Mouse (Mus musculus) hindbrain, embryonic 11.5 days (tissue): ENCODE data around the gene Gimap9. TPM values are rescaled to one million over a fixed set of nuclear protein-coding genes. Genes with fewer than 3 reads are reported as not detected.
"Not testable (repeated sequence)": the region's sequence is repeated elsewhere in the genome, so short reads cannot be mapped to it uniquely, and the experiment has no call there.

Experiments used
- ATAC-seq: fragments of 200-750 bp; cut with Nextera tagmentation; 2 replicates; pipeline ENCODE4 v1.8.0; 2017; ENCODE audit warnings: mild to moderate bottlenecking, moderate TSS enrichment, moderate library complexity; ENCODE audit not compliant: low FRiP score
- DNase-seq: peaks from one replicate; pipeline ENCODE4 v3.0.0-alpha.2; 2015; ENCODE audit warnings: low spot score
- H3K27ac ChIP-seq: fragments of 300-500 bp; sonication (generic); 2 replicates; pipeline ENCODE4 v1.5.1; 2014; ENCODE audit warnings: mild to moderate bottlenecking, low read depth, low read length
- H3K27me3 ChIP-seq: fragments of 300-500 bp; sonication (generic); 2 replicates; pipeline ENCODE4 v1.6.1; 2014; ENCODE audit warnings: mild to moderate bottlenecking, low read length, moderate library complexity, mixed read lengths; ENCODE audit not compliant: control insufficient read depth, insufficient read depth
- H3K36me3 ChIP-seq: fragments of 300-500 bp; sonication (generic); 2 replicates; pipeline ENCODE4 v1.6.1; 2014; ENCODE audit warnings: mild to moderate bottlenecking, low read length, moderate library complexity, mixed read lengths; ENCODE audit not compliant: control insufficient read depth, insufficient read depth
- H3K4me1 ChIP-seq: fragments of 300-500 bp; sonication (generic); replicated peaks from 2 replicates; pipeline ENCODE4 v1.6.1; 2014; ENCODE audit warnings: low read length, mixed read lengths; ENCODE audit not compliant: control insufficient read depth, insufficient read depth
- H3K4me2 ChIP-seq: fragments of 300-500 bp; sonication (generic); replicated peaks from 2 replicates; pipeline ENCODE4 v1.6.1; 2014; ENCODE audit warnings: mild to moderate bottlenecking, low read depth, low read length
- H3K4me3 ChIP-seq: fragments of 300-500 bp; sonication (generic); 2 replicates; pipeline ENCODE4 v1.5.1; 2014; ENCODE audit warnings: low read depth, low read length
- H3K9ac ChIP-seq: fragments of 300-500 bp; sonication (generic); 2 replicates; pipeline ENCODE4 v1.6.1; 2014; ENCODE audit warnings: low read depth, low read length
- H3K9me3 ChIP-seq: fragments of 300-500 bp; sonication (generic); 2 replicates; pipeline ENCODE4 v1.6.1; 2016; ENCODE audit warnings: low read length; ENCODE audit not compliant: control insufficient read depth
- WGBS: fragments of 180-500 bp; shearing (Covaris S2); extraction: QIAGEN DNeasy Blood & Tissue Kit; methylation state at CpG from one replicate; pipeline ENCODE4 v1.1.7; 2014; 5-methylcytosine and 5-hydroxymethylcytosine counted together
- polyA plus RNA-seq: library from polyadenylated mRNA; unstranded; fragments of >200 nt; fragmentation: Nextera tagmentation; extraction: Ambion mirVana; gene quantifications from 2 replicates; pipeline ENCODE4 v1.2.1, GENCODE M21; 2014

Gimap9 gene
- polyA plus RNA-seq, 1 experiment from 2014 or later = 4.8 TPM

DNA sequence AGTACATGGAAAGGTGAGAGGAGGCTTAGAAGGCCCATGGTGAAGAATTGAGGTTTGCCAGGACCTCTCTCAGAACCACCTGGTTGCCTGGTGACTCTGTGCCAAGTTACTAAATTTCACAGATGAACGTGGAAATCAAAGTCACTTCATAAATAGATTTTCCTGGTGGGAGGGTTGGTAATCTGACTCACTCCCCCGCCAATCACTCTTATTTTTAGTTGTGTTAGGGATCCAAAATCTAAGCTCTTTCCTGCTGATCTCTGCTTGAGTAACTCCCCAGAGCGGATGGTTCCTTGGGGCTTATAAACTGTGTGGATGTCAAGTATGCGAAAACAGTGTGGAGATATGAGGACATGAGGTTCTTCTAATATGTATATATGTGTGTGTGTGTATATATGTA lies 6.3 kb downstream of the Gimap9 start:
- Histone ChIP-seq H3K36me3 (no peaks in the 10 kb centered on the region), H3K4me3 (no peak overlapping the region), H3K9me3 (no peaks in the 10 kb centered on the region), H3K27me3 (no peaks in the 10 kb centered on the region), H3K4me1 (no peaks in the 10 kb centered on the region), H3K27ac (no peak overlapping the region), H3K4me2 (no peak overlapping the region), H3K9ac (no peak overlapping the region)
- WGBS = 77% methylated on average over 4 of the region's 4 CpGs
- ATAC-seq (no peak), DNase-seq (no peak)

DNA sequence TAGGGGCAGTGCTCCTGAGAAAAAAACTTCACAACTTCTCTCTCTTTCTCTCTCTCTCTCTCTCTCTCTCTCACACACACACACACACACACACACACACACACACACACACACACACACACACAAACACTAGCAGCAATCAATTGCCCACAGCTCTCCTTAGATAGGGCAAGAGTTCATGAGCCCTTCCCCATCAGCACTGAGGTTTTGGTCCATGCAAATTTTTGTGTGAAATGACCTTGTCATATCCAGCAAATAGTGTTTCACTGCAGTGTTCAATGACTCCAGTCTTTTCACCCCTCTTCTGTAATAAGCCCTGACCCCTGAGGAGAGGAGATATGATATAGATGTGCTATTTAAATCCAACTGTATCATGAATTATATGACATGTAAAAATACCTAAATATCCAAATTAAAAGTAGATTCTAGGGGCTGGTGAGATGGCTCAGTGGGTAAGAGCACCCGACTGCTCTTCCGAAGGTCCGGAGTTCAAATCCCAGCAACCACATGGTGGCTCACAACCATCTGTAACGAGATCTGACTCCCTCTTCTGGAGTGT lies 7.4 kb downstream of the Gimap9 start:
- not testable (repeated sequence) for H3K36me3 ChIP-seq, H3K4me1 ChIP-seq, ATAC-seq, H3K27me3 ChIP-seq, H3K9me3 ChIP-seq, H3K27ac ChIP-seq, DNase-seq, H3K9ac ChIP-seq, H3K4me3 ChIP-seq, H3K4me2 ChIP-seq
- WGBS = 94% methylated on average over 3 of the region's 4 CpGs

DNA sequence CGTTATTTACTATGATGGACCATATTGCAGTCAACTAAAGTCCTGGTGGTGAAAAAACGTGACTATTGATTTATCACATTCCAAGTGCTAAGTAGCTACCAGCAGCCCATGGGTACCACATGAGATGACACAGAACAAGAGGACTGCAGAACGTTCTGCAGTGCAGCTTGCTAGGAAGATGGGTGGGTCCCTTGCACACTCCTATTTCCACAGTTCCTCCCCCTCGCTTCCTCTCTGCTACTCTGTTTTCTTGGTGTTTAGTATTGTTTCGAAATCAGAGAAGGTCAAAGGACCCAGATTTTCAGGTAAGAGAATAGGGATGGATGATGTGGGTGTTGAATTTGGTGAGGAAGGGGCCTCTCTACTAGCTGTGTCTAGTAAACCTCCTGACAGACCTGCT lies 8.4 kb downstream of the Gimap9 start, which contains the start of gene Gimap4:
Gene Gimap4 (plus strand): TSS at position 231 of the 400 bp plus-strand sequence.
- no peak for DNase-seq
- Histone ChIP-seq H3K4me3 (no peak within 1 kb of the TSS), H3K27ac (no peak within 1 kb of the TSS), H3K4me1 (no peaks in the 10 kb centered on the region), H3K36me3 (no peaks in the 10 kb centered on the region), H3K9me3 (no peaks in the 10 kb centered on the region), H3K27me3 (no peaks in the 10 kb centered on the region), H3K9ac (no peak within 1 kb of the TSS), H3K4me2 (no peak within 1 kb of the TSS)
- 79% methylated on average over 5 of the region's 5 CpGs for WGBS
- no peak for ATAC-seq

DNA sequence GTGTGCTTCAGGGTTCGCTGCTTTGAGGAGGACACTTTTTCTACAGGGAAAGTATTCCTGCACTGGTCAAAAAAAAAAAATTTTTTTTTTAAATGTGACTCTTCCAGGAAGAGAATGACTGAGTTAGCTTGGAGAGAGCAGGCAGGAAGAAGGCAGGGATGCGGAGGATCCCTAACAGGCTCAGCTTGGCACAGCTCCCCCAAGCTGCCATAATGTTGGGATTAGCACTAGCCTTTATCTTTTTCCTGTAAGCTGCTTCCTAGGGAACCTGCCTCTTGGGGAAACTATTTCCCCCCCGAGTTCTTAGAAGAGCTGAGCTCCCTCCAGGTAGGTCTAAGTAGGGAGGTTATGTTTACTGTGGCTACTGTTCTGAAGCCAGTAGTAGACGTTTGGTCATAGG lies 8.9 kb downstream of the Gimap9 start:
- Histone ChIP-seq H3K27ac (no peak overlapping the region), H3K9ac (no peak overlapping the region), H3K4me1 (no peaks in the 10 kb centered on the region), H3K9me3 (no peaks in the 10 kb centered on the region), H3K4me2 (no peak overlapping the region), H3K4me3 (no peak overlapping the region), H3K27me3 (no peaks in the 10 kb centered on the region), H3K36me3 (no peaks in the 10 kb centered on the region)
- WGBS = 64% methylated on average over 4 of the region's 4 CpGs
- ATAC-seq = no peak
- no peak for DNase-seq

DNA sequence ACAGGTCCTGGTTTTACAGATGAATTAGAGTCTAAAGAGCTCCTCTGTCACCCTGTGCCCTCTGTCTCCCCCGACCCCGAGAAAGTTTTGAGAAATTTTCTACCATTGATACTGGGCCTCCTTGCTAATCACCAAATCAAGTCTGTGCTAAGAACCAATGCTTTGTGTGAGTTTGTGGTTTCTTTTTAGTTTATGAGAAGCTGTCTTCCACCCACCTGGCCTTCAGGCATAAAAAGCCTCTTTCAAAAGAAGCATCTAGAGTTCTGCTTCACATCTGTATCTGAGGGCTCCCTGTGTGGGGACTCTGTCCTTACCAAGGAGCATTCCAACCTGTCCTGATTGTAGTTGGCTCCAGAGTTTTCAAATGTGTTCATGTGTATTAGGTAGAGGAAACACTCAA lies 9.3 kb downstream of the Gimap9 start:
- H3K4me2 ChIP-seq = no peak overlapping the region
- H3K36me3 ChIP-seq = no peaks in the 10 kb centered on the region
- H3K27ac ChIP-seq = no peak overlapping the region
- H3K4me3 ChIP-seq = no peak overlapping the region
- no peaks in the 10 kb centered on the region for H3K4me1 ChIP-seq
- no peaks in the 10 kb centered on the region for H3K9me3 ChIP-seq
- H3K27me3 ChIP-seq = no peaks in the 10 kb centered on the region
- ATAC-seq = no peak
- no peak overlapping the region for H3K9ac ChIP-seq
- 92% methylated on average over 2 of the region's 2 CpGs for WGBS
- no peak for DNase-seq

DNA sequence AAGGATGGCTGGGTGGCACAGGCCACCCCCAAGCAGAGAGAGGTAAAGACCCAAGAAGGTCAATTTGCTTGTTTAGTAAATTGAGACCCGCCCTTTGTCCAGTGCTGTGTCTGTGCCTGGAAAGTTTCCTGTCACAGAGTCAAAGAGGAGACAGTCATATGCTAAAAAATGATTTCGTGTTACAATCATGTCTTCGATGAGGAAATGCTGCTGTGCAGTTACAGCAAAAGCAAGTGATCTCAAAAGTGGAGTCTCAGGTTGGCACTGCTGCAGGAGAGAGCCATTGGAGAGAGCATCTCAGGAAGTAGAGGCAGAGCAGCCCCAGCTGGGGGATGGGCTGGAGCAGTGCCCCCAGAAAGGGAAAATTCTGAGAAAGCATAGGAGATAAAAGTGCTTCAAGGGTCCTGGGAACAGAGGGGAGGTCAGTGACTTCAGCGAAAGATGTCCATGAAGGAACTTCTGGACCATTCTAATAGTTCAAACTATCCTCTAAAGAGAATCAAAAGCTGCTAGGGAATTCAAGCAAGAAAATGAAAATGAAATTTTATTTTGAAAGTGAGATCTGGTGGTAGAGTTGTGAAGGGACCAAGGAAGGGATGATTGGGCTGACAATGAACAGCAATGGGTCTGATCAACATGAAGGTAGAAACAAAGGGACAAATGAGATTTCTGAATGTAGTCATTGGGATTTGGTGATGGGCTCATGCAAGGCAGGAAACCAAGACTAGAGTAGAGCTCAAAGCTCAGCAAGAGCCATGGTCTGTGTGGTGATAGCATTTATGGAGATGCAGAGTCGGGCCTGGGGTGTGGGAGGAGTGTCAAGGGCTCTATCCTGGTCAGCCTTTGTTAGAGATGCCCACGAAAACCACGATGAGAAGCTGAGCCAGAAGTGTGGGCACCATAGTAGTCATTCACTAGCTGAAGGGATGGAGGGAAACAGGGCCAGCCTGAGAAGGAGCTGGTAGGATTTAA lies 10.1 kb downstream of the Gimap9 start:
- Histone ChIP-seq H3K9me3 (no peaks in the 10 kb centered on the region), H3K27me3 (no peaks in the 10 kb centered on the region), H3K4me1 (no peaks in the 10 kb centered on the region), H3K4me2 (no peak overlapping the region), H3K36me3 (no peaks in the 10 kb centered on the region), H3K4me3 (no peak overlapping the region), H3K9ac (no peak overlapping the region), H3K27ac (no peak overlapping the region)
- no peak for ATAC-seq
- no peak for DNase-seq
- 81% methylated on average over 7 of the region's 7 CpGs for WGBS

DNA sequence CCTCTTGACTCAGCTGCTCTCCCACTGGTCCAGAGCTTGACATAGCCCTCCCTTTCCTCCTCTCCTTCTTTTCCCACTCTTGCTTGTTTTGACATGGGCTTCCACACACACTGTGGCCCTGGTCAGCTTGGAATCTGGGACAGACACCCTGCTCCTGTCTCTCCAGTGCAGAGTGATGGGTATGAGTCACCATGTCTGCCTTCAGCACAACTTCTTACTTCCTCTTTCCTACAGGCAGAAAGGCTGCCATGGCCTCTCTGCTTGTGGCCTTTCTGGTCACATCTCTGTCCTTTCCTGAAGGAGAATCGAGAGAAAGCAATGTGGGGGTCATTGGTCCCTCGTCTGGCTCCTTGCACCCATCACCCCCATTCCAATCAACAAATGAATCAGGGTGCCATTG lies 11.1 kb downstream of the Gimap9 start:
- WGBS = 77% methylated on average over 2 of the region's 2 CpGs
- no peak for ATAC-seq
- H3K27ac ChIP-seq = no peak overlapping the region

DNA sequence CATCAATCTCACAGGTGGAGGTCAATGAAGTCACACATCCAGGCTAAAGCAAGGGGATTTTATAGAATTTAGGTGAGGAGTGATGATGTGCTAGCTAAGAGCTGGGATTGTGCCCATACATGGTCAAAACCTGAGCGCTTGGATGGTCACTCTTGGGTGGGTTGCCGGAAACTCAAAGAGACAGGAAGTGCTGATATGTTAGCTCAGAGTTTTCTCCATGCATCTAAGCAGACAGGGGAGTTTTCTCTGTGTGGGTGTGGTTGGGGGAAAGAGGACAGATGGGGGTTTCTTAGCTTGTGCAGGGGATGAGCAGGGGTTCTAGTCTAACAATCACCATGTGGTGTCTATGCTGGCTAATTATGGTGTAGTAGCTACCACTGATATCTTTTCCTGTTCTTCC lies 13.4 kb downstream of the Gimap9 start:
- Histone ChIP-seq H3K4me2 (no peak overlapping the region), H3K4me1 (no peaks in the 10 kb centered on the region), H3K4me3 (no peak overlapping the region), H3K9me3 (no peaks in the 10 kb centered on the region), H3K36me3 (no peaks in the 10 kb centered on the region), H3K27ac (no peak overlapping the region), H3K9ac (no peak overlapping the region), H3K27me3 (no peaks in the 10 kb centered on the region)
- ATAC-seq (no peak), DNase-seq (no peak)
- WGBS = 85% methylated on average over 2 of the region's 2 CpGs

More for the DNA sequence above, 11.1 kb downstream of the Gimap9 start:
- H3K4me2 ChIP-seq = no peak overlapping the region
- no peaks in the 10 kb centered on the region for H3K36me3 ChIP-seq
- no peaks in the 10 kb centered on the region for H3K9me3 ChIP-seq
- H3K4me3 ChIP-seq = no peak overlapping the region
- DNase-seq = no peak
- H3K27me3 ChIP-seq = no peaks in the 10 kb centered on the region
- H3K4me1 ChIP-seq = no peaks in the 10 kb centered on the region
- H3K9ac ChIP-seq = no peak overlapping the region

DNA sequence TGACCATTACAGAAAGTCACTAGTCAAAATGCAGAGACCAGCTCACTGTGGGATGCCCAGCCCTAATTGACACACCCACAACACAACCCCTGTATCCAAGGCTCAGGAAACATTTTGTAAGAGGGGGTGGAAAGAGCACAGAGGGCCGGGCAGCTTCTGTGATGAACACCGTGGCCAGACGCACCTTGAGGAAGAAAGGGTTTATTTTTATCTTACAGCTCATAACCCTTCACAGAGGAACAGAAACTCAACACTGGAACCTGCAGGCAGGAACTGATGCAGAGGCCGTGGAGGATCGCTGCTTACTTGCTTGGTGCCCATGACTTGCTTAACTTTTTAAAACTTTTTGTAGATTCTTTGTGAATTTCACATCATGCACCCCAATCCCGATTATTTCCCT lies 17.0 kb downstream of the Gimap9 start:
- H3K9me3 ChIP-seq = no peaks in the 10 kb centered on the region
- no peaks in the 10 kb centered on the region for H3K4me1 ChIP-seq
- WGBS = 88% methylated on average over 6 of the region's 6 CpGs
- H3K4me2 ChIP-seq = no peak overlapping the region
- H3K36me3 ChIP-seq = no peaks in the 10 kb centered on the region
- ATAC-seq = no peak
- H3K9ac ChIP-seq = no peak overlapping the region
- DNase-seq = no peak
- no peaks in the 10 kb centered on the region for H3K27me3 ChIP-seq
- H3K4me3 ChIP-seq = no peak overlapping the region
- H3K27ac ChIP-seq = no peak overlapping the region
